Mouse (Mus musculus) hindbrain, embryonic 16.5 days (tissue): ENCODE measurements around the gene Stxbp6. TPM values are rescaled to one million over a fixed set of nuclear protein-coding genes. Genes with fewer than 3 reads are reported as not detected.

Experiments
- ATAC-seq: fragments of 200-750 bp; cut with Nextera tagmentation; 2 replicates; pipeline ENCODE4 v1.8.0; 2017; ENCODE audit warnings: moderate TSS enrichment, moderate library complexity
- H3K27ac ChIP-seq: fragments of 300-500 bp; sonication (generic); 2 replicates; pipeline ENCODE4 v1.5.1; 2014; ENCODE audit warnings: low read depth, mild to moderate bottlenecking, control low read depth, low read length, moderate library complexity
- H3K27me3 ChIP-seq: fragments of 300-500 bp; sonication (generic); replicated peaks from 2 replicates; pipeline ENCODE4 v1.6.1; 2014; ENCODE audit warnings: low read length; ENCODE audit not compliant: control insufficient read depth, insufficient read depth
- H3K36me3 ChIP-seq: fragments of 300-500 bp; sonication (generic); 2 replicates; pipeline ENCODE4 v1.6.1; 2014; ENCODE audit warnings: mild to moderate bottlenecking, low read length, moderate library complexity, mixed read lengths; ENCODE audit not compliant: control insufficient read depth, insufficient read depth
- H3K4me1 ChIP-seq: fragments of 300-500 bp; sonication (generic); 2 replicates; pipeline ENCODE4 v1.6.1; 2014; ENCODE audit warnings: low read depth, low read length; ENCODE audit not compliant: control insufficient read depth, insufficient read depth
- H3K4me2 ChIP-seq: fragments of 300-500 bp; sonication (generic); 2 replicates; pipeline ENCODE4 v1.6.1; 2014; ENCODE audit warnings: mild to moderate bottlenecking, low read length, control low read depth, moderate library complexity
- H3K4me3 ChIP-seq: fragments of 300-500 bp; sonication (generic); 2 replicates; pipeline ENCODE4 v1.5.1; 2014; ENCODE audit warnings: mild to moderate bottlenecking, low read length, control low read depth, moderate library complexity
- H3K9ac ChIP-seq: fragments of 300-500 bp; sonication (generic); 2 replicates; pipeline ENCODE4 v1.6.1; 2014; ENCODE audit warnings: low read depth, mild to moderate bottlenecking, control low read depth, low read length, moderate library complexity
- H3K9me3 ChIP-seq: fragments of 300-500 bp; sonication (generic); 2 replicates; pipeline ENCODE4 v1.6.1; 2014; ENCODE audit warnings: mild to moderate bottlenecking, low read length, moderate library complexity; ENCODE audit not compliant: control insufficient read depth
- WGBS: fragments of 180-500 bp; shearing (Covaris S2); extraction: QIAGEN DNeasy Blood & Tissue Kit; methylation state at CpG from one replicate; pipeline ENCODE4 v1.1.7; 2014; 5-methylcytosine and 5-hydroxymethylcytosine counted together
- polyA plus RNA-seq: library from polyadenylated mRNA; unstranded; fragments of >200 nt; fragmentation: Nextera tagmentation; extraction: Ambion mirVana; gene quantifications from 2 replicates; pipeline ENCODE4 v1.2.1, GENCODE M21; 2015

Gene Stxbp6
- polyA plus RNA-seq, 1 experiment from 2014 or later, result 21.6 TPM

DNA sequence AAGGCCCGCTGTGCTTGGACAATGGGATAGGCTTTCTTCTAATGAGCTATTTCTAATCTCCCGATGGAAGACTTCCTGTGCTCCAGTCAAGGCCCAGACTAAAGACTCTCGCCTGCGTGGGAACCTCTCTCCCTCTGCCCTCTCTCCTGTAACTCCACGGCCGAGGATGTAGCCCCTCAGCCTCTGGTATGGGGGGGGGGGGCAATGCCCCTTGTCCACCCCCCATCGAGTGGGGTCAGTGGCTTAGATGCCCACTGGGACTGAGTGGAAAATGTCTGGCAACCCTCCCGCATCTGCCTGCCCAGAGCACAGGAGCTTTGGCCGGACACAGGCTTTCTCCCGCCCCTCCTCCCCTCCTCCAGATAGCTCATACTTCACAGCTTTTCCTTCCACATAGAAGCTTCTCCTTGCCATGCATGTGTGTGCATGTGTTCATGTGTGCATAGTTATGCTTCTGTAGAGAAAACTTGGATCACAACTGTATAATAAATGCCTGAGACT lies 31.9 kb downstream of the Stxbp6 start:
- Histone ChIP-seq H3K4me1 (no peaks in the 10 kb centered on the region), H3K27me3 (no peaks in the 10 kb centered on the region), H3K36me3 (no peaks in the 10 kb centered on the region), H3K9me3 (no peaks in the 10 kb centered on the region), H3K4me2 (no peak overlapping the region), H3K9ac (no peak overlapping the region), H3K27ac (no peak overlapping the region), H3K4me3 (no peak overlapping the region)
- ATAC-seq, result 0 out of 2 replicates have a peak, but pooled peaks have one; percentile 24
- 68% methylated on average over 10 of the region's 10 CpGs for WGBS

DNA sequence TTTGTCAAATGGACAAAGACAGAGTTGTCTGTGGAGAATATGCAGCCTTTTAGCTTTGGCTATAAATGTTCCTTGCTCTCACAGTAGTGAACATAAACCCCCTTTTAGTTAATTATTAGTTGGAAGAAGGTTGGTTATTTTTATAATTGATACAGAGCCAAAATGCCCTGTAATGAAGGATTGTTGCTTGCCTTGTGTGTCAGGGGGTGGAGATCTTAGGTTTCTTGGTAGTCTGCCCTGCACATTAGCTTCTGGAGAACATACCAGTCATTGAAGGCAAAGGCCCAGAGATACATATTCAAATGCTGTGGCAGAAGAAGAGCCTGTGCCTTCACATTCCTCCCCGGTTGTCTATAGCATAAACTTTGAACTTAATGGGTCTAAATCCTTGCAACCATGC lies 37.0 kb downstream of the Stxbp6 start:
- 89% methylated on average over 1 of the region's 1 CpGs for WGBS
- H3K9me3 ChIP-seq, result no peaks in the 10 kb centered on the region
- H3K4me2 ChIP-seq, result no peak overlapping the region
- ATAC-seq, result no peak
- no peaks in the 10 kb centered on the region for H3K27me3 ChIP-seq
- no peaks in the 10 kb centered on the region for H3K36me3 ChIP-seq
- no peaks in the 10 kb centered on the region for H3K4me1 ChIP-seq
- no peak overlapping the region for H3K4me3 ChIP-seq
- no peak overlapping the region for H3K9ac ChIP-seq
- H3K27ac ChIP-seq, result no peak overlapping the region

DNA sequence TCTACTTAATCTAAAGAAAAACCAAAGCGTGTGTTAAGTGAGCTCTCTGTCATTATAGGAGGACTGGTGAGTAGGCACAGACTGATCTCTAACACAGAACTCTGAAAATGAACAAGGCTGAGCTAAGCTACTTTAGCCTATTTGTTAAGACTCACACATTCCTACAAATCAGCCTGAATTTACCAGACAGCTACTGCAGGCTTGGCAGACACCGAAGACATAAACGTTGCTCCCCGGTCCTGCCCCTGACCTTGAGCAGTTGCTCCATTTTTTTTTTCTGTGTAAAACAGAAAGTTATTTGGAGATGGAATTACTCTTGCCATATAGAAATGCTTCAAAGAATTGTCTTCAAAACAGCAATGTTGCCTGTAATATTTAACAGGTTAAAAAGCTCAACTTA lies 37.4 kb downstream of the Stxbp6 start:
- H3K27me3 ChIP-seq, result no peaks in the 10 kb centered on the region
- no peak for ATAC-seq
- H3K4me2 ChIP-seq, result no peak overlapping the region
- H3K36me3 ChIP-seq, result no peaks in the 10 kb centered on the region
- H3K9ac ChIP-seq, result no peak overlapping the region
- H3K4me3 ChIP-seq, result no peak overlapping the region
- H3K9me3 ChIP-seq, result no peaks in the 10 kb centered on the region
- no peak overlapping the region for H3K27ac ChIP-seq
- no peaks in the 10 kb centered on the region for H3K4me1 ChIP-seq
- 68% methylated on average over 4 of the region's 4 CpGs for WGBS

DNA sequence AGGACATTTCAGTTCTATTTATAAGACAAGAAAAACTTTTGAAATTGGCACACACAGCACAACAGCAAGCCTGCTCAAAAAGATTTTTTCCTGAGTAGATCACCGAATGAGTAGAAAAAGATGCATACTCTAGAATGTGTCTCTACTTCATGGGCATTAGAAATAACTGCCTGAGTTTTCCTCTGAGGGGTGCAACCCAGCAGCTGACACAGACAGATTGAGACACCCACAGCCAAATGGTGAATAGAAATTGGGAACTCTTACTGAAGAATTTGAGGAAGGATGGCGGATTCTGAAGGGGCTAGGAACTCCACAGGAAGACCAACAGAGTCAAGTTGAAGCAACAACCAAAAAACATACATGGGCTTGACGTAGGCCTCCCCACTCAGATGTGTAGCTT lies 43.8 kb downstream of the Stxbp6 start:
- Histone ChIP-seq H3K27me3 (no peaks in the 10 kb centered on the region), H3K27ac (no peak overlapping the region), H3K36me3 (no peaks in the 10 kb centered on the region), H3K9ac (no peak overlapping the region), H3K9me3 (no peaks in the 10 kb centered on the region), H3K4me1 (peaks cover 3% of the 10 kb centered on the region; the same call in 1 of the 2 replicates), H3K4me3 (no peak overlapping the region), H3K4me2 (no peak overlapping the region)
- ATAC-seq, result no peak
- 88% methylated on average over 3 of the region's 3 CpGs for WGBS

DNA sequence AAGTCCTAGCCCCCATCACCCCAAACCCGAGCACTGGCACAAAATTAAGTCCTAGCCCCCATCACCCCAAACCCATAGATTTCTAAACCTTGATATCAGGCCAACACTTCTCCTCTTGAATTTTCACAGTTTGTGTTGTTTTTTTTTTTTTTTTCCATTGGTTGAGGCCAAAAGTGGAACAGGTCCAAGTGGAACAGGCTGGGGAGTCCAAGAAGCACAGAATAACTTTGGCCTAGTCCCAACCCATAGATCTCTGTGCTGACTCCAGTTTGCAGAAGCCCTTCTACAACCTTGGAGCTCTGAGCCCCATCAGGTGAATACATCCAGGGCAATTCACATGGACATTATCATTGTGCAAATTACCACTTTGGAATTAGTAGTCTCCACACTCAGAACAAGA lies 48.2 kb downstream of the Stxbp6 start:
- peaks cover 3% of the 10 kb centered on the region; the same call in 1 of the 2 replicates for H3K4me1 ChIP-seq
- no peak overlapping the region for H3K4me3 ChIP-seq
- no peak overlapping the region for H3K9ac ChIP-seq
- H3K36me3 ChIP-seq, result no peaks in the 10 kb centered on the region
- H3K27ac ChIP-seq, result no peak overlapping the region
- peak; percentile 87 for ATAC-seq
- H3K4me2 ChIP-seq, result no peak overlapping the region
- no peaks in the 10 kb centered on the region for H3K9me3 ChIP-seq
- WGBS, result 64% methylated on average over 1 of the region's 1 CpGs
- no peaks in the 10 kb centered on the region for H3K27me3 ChIP-seq

DNA sequence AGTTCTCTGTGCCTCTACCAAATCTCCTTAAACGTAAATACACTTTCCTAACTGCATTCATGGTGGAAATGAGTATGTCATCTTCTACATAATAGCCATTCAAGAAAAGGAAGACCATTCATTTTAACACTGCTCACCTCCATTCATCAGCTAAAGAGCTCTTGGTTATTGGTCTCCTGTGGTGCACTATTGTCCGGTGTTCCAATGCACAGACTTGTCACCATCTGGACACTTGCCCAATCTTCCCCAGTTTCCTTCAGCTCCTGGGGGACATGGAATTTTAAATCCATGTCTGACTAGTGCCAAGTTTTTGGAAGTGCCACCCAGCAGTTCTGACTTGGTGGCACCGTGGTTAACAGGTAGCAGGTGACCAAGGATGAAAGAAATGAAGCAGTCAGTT lies 54.5 kb downstream of the Stxbp6 start:
- no peak; the same call in 1 of the 2 replicates for ATAC-seq
- no peaks in the 10 kb centered on the region for H3K9me3 ChIP-seq
- H3K27me3 ChIP-seq, result no peaks in the 10 kb centered on the region
- no peak overlapping the region for H3K4me3 ChIP-seq
- no peak overlapping the region for H3K4me2 ChIP-seq
- 43% methylated on average over 3 of the region's 3 CpGs for WGBS
- H3K27ac ChIP-seq, result no peak overlapping the region
- H3K36me3 ChIP-seq, result no peaks in the 10 kb centered on the region
- H3K4me1 ChIP-seq, result no peaks in the 10 kb centered on the region
- H3K9ac ChIP-seq, result no peak overlapping the region

DNA sequence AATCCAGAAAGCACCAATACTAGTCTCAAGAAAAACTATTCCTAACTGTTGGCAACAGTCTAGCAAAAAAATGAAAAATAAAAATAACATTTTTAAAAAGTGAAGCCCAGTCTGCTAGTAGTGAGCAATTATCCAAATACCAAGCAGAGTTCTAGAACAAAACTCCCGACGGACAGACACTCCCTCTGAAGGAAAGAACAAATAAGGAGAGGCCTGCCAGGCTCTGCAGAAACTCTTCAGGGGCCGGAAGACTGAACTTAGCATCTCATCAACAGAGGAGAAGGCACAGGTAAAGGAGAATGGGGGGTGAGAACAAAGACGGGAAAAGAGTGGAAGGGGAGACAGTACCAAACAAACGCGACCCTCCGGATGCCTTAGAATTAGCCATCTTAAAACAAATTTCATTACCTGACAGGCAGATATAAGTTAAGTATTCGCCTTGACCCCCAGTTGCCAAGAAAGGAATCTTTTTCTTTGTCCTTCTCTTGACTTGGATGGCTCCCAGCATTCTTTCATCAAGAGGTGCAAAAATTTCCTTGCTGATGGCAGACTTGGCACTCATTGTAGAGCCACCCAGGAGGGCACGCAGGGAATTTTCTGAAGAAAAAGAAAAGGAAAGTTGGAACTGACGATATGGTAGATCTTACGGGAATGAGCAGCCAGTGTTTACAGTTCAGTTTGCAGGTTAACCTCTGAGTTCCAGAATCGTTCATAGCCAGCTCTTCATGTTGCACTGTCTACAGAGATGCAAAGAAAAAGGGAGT lies 55.3 kb downstream of the Stxbp6 start:
- Histone ChIP-seq H3K4me3 (no peak overlapping the region), H3K36me3 (no peaks in the 10 kb centered on the region), H3K27me3 (no peaks in the 10 kb centered on the region), H3K27ac (no peak overlapping the region), H3K4me1 (no peaks in the 10 kb centered on the region), H3K9me3 (no peaks in the 10 kb centered on the region), H3K9ac (no peak overlapping the region), H3K4me2 (no peak overlapping the region)
- WGBS, result 77% methylated on average over 12 of the region's 12 CpGs
- no peak for ATAC-seq

DNA sequence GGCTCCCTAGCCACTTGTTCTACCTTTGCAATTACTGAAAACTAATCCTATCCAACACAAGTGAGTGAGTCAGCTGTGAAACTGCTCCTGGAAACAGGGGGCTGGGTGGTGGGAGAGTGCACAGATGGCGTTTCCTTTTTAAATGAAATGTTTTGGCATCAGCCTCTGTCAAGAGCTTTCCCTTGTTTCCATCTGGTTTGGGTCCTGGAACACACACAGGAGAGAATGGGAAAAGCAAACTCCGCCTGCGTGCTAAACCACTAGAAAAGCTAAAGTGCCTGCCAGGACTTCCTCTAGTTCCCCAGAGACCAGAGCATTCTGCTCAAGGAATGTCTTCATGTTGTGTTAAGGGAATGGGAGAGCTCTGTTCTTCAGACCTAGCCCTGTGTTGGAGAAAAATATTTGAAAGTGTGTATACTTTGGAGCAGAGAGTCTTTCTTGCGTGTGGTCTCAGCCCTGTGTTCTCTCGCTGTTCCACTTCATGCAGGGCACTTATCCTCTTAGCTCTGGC lies 61.2 kb downstream of the Stxbp6 start:
- no peaks in the 10 kb centered on the region for H3K9me3 ChIP-seq
- no peaks in the 10 kb centered on the region for H3K27me3 ChIP-seq
- no peaks in the 10 kb centered on the region for H3K36me3 ChIP-seq
- H3K4me2 ChIP-seq, result no peak overlapping the region
- ATAC-seq, result peak; percentile 86
- WGBS, result 44% methylated on average over 5 of the region's 5 CpGs
- no peak overlapping the region for H3K9ac ChIP-seq
- no peak overlapping the region for H3K4me3 ChIP-seq
- H3K27ac ChIP-seq, result no peak overlapping the region; the same call in 1 of the 2 replicates
- H3K4me1 ChIP-seq, result peaks cover 8% of the 10 kb centered on the region; the same call in 1 of the 2 replicates

DNA sequence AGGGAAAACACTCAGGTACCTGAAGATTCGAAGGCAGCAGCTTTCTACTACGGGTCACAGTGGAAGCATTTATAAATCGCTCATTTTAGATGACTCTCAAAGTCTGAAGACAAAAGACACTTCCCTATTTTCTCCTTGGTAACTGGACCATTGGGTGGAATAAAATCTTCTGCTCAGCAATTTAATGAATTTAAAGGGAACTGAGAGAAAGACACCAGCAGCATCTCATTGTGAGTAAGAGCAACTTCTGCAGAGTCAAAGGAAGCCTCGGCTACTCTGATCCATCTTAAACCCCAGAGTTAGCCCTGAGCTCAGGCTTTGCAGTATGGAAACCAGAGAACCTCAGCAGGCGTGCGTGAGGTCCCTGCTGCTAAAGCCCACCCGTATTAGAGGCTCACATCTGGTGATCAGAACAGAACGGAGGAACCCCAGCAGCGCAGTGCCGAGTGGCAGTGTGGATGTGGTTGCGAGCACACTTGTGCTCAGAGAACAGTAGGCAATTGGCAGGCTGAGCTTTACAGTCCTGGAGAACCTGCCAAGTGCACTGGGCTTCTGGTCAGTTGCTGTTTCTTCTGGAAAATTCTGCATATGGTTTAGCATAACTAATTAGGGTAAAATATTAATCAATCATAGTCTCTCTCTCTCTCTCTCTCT lies 62.9 kb downstream of the Stxbp6 start:
- Histone ChIP-seq H3K4me2 (no peak overlapping the region), H3K36me3 (no peaks in the 10 kb centered on the region)
- ATAC-seq, result peak; percentile 75

More for the DNA sequence above, 62.9 kb downstream of the Stxbp6 start:
- Histone ChIP-seq H3K4me3 (no peak overlapping the region), H3K4me1 (peaks cover 8% of the 10 kb centered on the region; the same call in 1 of the 2 replicates), H3K27ac (no peak overlapping the region), H3K9me3 (no peaks in the 10 kb centered on the region), H3K27me3 (no peaks in the 10 kb centered on the region), H3K9ac (no peak overlapping the region)
- 66% methylated on average over 11 of the region's 11 CpGs for WGBS
